Mouse (Mus musculus) limb, embryonic 13.5 days (tissue): ENCODE results near the gene Mrpl2. TPM values are rescaled to one million over a fixed set of nuclear protein-coding genes. Genes with fewer than 3 reads are reported as not detected.

Source experiments
- ATAC-seq: fragments of 200-750 bp; cut with Nextera tagmentation; 2 replicates; pipeline ENCODE4 v1.8.0; 2017; ENCODE audit warnings: low read depth, moderate number of reproducible peaks, moderate TSS enrichment; ENCODE audit not compliant: low FRiP score
- H3K27ac ChIP-seq: fragments of 300-500 bp; sonication (generic); 2 replicates; pipeline ENCODE4 v1.5.1; 2015; ENCODE audit warnings: inconsistent platforms, mild to moderate bottlenecking, moderate library complexity
- H3K27me3 ChIP-seq: fragments of 300-500 bp; sonication (generic); 2 replicates; pipeline ENCODE4 v1.6.1; 2015; ENCODE audit warnings: mild to moderate bottlenecking, inconsistent platforms
- H3K36me3 ChIP-seq: fragments of 300-500 bp; sonication (generic); 2 replicates; pipeline ENCODE4 v1.6.1; 2015; ENCODE audit warnings: inconsistent platforms, mild to moderate bottlenecking, moderate library complexity
- H3K4me1 ChIP-seq: fragments of 300-500 bp; sonication (generic); 2 replicates; pipeline ENCODE4 v1.6.1; 2015; ENCODE audit warnings: inconsistent platforms
- H3K4me2 ChIP-seq: fragments of 300-500 bp; sonication (generic); replicated peaks from 2 replicates; pipeline ENCODE4 v1.6.1; 2015; ENCODE audit warnings: inconsistent platforms, mild to moderate bottlenecking, moderate library complexity
- H3K4me3 ChIP-seq: fragments of 300-500 bp; sonication (generic); 2 replicates; pipeline ENCODE4 v1.5.1; 2015; ENCODE audit warnings: moderate library complexity, mild to moderate bottlenecking, inconsistent platforms
- H3K9ac ChIP-seq: fragments of 300-500 bp; sonication (generic); 2 replicates; pipeline ENCODE4 v1.6.1; 2015; ENCODE audit warnings: mild to moderate bottlenecking, inconsistent platforms
- H3K9me3 ChIP-seq: fragments of 300-500 bp; sonication (generic); 2 replicates; pipeline ENCODE4 v1.6.1; 2016; ENCODE audit warnings: inconsistent platforms
- WGBS: fragments of 180-500 bp; shearing (Covaris S2); methylation state at CpG from one replicate; pipeline ENCODE4 v1.1.7; 2015; 5-methylcytosine and 5-hydroxymethylcytosine counted together
- polyA plus RNA-seq: library from polyadenylated mRNA; unstranded; fragments of >200 nt; fragmentation: Nextera tagmentation; extraction: Ambion mirVana; gene quantifications from 2 replicates; pipeline ENCODE4 v1.2.1, GENCODE M21; 2015

The Mrpl2 gene
- polyA plus RNA-seq, 1 experiment from 2014 or later: 106 TPM

DNA sequence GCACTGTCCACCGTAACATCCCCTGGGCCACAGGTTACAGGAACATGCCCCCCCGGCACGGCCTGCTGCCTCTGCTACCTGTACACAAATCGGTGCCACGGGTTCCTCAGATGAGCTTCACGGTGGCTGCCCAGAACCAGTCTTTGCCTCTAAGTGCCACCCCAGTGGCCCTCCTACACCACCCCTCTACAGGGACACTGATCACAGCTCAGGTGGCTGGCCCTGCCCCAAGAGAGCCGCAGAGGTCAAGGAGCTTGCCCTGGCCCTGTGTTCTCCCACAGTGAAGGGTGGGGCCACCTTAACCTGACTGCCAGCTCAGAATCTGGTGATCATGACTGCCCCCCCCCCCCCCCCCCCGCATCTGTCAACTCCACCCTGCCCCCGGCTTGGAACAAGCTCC is 32.4 kb downstream of the Mrpl2 start, which contains the start of gene Mea1:
Mea1 (plus strand) TSS at position 378 of the 400 bp plus-strand sequence.
- Histone ChIP-seq H3K27me3 (no peaks in the 10 kb centered on the region), H3K4me2 (peak within 1 kb of the TSS; percentile 90), H3K9me3 (no peaks in the 10 kb centered on the region), H3K4me1 (peaks cover 40% of the 10 kb centered on the region), H3K27ac (peak within 1 kb of the TSS; percentile 90; the same call in 1 of the 2 replicates), H3K36me3 (peaks cover 49% of the 10 kb centered on the region), H3K4me3 (peak within 1 kb of the TSS; percentile 88), H3K9ac (peak within 1 kb of the TSS; percentile 81)
- no peak for ATAC-seq
- 93% methylated on average over 7 of the region's 9 CpGs for WGBS

DNA sequence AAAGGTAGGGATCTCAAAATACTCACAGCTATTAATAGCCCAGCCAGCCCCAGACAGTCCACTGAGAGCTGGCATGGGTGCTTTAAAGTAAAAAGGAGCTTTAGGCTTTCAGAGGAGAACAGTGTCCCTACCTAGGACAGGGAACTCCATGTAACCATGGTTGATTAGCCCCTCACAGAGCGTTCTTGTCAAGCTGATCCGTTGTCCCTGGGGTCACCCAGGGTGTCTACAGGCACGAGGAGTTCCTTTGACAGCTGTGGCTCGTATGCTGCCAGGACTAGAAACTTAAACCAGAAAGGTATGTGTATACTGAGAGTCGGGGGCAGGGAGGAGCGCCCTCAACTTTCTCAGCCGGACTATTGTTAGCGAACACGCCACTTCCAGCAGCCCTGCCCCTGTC is 32.9 kb downstream of the Mrpl2 start:
- peak overlapping the region; percentile 90 for H3K4me2 ChIP-seq
- H3K9me3 ChIP-seq: no peaks in the 10 kb centered on the region
- 55% methylated on average over 9 of the region's 9 CpGs for WGBS
- H3K36me3 ChIP-seq: peaks cover 54% of the 10 kb centered on the region
- H3K4me1 ChIP-seq: peaks cover 37% of the 10 kb centered on the region
- no peaks in the 10 kb centered on the region for H3K27me3 ChIP-seq
- H3K4me3 ChIP-seq: peak overlapping the region; percentile 88
- H3K9ac ChIP-seq: peak overlapping the region; percentile 81
- H3K27ac ChIP-seq: peak overlapping the region; percentile 28; the same call in 1 of the 2 replicates
- no peak for ATAC-seq

DNA sequence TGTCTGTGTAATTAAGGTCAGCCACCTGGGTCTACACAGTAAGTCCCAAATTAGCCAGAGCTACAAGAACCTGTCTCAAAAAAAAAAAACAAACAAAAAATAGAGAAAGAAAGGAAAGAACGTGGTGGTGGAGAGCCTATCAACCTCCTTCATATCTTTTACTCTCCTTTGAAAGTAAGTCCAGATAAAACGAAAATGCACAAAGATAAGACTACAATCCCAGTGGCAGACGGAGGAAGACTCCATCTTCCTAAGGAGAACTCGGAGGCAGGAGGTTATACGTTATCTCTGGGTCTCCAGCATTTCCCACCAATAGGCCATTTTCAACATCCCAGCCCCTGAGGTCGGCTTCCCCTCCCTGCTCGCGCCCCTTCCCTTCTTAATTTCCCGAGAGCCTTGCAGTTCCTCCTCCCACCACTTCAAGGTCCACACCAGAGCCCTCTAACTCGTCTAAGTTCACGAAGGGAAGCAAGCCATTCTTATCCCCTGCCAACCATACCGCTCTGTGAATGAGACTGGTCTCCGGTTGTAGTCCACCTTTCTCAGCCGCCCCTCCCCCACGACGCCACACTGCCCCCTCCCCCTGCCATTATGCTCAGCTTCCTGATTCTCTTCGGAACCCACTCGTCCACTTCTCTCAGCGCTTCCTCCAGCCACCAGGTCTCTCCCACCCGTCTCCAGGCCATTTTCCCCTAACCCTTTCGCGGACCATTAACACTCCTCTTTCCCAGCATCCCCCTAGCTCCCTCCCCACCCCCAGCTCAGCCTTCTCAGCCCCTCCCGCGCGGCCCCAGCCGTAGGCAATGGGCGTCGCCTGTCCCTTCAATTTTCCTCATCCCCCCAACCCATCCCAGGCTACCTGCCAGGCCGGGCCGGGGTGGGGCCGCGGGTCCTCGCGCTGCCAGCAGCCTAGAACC is 34.1 kb downstream of the Mrpl2 start:
- peaks cover 29% of the 10 kb centered on the region for H3K4me1 ChIP-seq
- peaks cover 59% of the 10 kb centered on the region for H3K36me3 ChIP-seq
- WGBS: under 1% methylated on average over 34 of the region's 34 CpGs
- H3K27ac ChIP-seq: peak overlapping the region; percentile 90
- H3K27me3 ChIP-seq: no peaks in the 10 kb centered on the region
- peak; percentile 64 for ATAC-seq
- H3K4me3 ChIP-seq: peak overlapping the region; percentile 88
- H3K4me2 ChIP-seq: peak overlapping the region; percentile 90
- no peaks in the 10 kb centered on the region for H3K9me3 ChIP-seq
- peak overlapping the region; percentile 81 for H3K9ac ChIP-seq

GRCm38 (mm10) chr17:46680760-46681373 is 34.8 kb downstream of the Mrpl2 start, which contains the start of gene Klhdc3:
Gene Klhdc3, minus strand, starts transcription at chr17:46680914.
- peaks cover 27% of the 10 kb centered on the region for H3K4me1 ChIP-seq
- H3K4me3 ChIP-seq: peak within 1 kb of the TSS; percentile 88
- peak within 1 kb of the TSS; percentile 90 for H3K27ac ChIP-seq
- whole genome bisulfite sequencing: under 1% methylated on average over 49 of the region's 49 CpGs
- H3K27me3 ChIP-seq: no peaks in the 10 kb centered on the region
- H3K4me2 ChIP-seq: peak within 1 kb of the TSS; percentile 90
- H3K9ac ChIP-seq: peak within 1 kb of the TSS; percentile 81
- peaks cover 59% of the 10 kb centered on the region for H3K36me3 ChIP-seq
- peak; percentile 98 for ATAC-seq
- H3K9me3 ChIP-seq: no peaks in the 10 kb centered on the region

- Histone ChIP-seq H3K9ac (peak overlapping the region; percentile 75), H3K27ac (peak overlapping the region; percentile 49), H3K4me1 (peaks cover 27% of the 10 kb centered on the region), H3K4me3 (peak overlapping the region; percentile 88), H3K36me3 (peaks cover 59% of the 10 kb centered on the region), H3K4me2 (peak overlapping the region; percentile 90), H3K9me3 (no peaks in the 10 kb centered on the region), H3K27me3 (no peaks in the 10 kb centered on the region)
- ATAC-seq: no peak
- 22% methylated on average over 12 of the region's 12 CpGs for WGBS
Observed at GRCm38 (mm10) chr17:46681466-46682118, 35.6 kb downstream of the Mrpl2 start.

DNA sequence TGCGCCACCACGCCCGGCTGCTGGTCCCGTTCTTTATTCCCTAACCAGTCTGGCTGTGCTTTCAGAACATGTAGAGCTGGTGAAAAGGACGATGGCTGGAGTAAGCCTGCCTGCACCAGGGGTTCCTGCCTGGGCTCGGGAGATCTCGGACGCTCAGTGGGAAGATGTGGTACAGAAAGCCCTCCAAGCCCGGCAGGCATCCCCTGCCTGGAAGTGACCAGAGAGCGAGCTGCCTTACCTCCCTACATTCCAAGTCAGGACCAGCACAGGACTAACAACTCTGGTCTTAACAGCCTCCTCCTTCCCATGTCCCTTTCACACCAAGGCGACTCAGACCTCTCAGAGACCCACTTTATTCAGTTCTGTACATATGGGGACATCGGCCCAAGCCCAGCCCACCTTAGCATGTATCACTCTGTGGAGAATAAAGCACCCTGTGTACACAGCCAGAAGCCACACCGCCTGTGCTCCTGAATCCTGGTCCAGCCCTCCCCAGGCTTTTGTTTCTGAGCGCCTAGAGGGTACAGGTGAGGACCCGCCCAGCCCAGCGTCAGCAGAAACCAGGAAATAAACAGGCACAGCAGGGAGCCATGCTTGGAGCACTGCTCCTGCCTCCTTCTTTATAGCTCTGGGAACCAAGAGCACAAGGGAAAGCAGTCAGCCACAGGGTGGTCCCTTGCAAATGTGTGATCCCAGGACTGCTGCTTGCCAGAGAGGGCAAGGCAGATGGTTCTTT is 36.8 kb downstream of the Mrpl2 start:
- peaks cover 27% of the 10 kb centered on the region for H3K4me1 ChIP-seq
- H3K36me3 ChIP-seq: peaks cover 59% of the 10 kb centered on the region
- WGBS: 83% methylated on average over 16 of the region's 16 CpGs

GRCm38 (mm10) chr17:46685913-46686312 is 39.9 kb downstream of the Mrpl2 start:
- WGBS: 92% methylated on average over 6 of the region's 6 CpGs
- Histone ChIP-seq H3K4me1 (peaks cover 8% of the 10 kb centered on the region), H3K27ac (no peak overlapping the region), H3K27me3 (no peaks in the 10 kb centered on the region), H3K9ac (no peak overlapping the region), H3K36me3 (peaks cover 58% of the 10 kb centered on the region), H3K4me3 (no peak overlapping the region), H3K9me3 (no peaks in the 10 kb centered on the region), H3K4me2 (no peak overlapping the region)
- no peak for ATAC-seq

More for the DNA sequence above, 36.8 kb downstream of the Mrpl2 start:
- Histone ChIP-seq H3K4me2 (no peak overlapping the region), H3K27ac (no peak overlapping the region), H3K4me3 (no peak overlapping the region), H3K9me3 (no peaks in the 10 kb centered on the region), H3K27me3 (no peaks in the 10 kb centered on the region), H3K9ac (0 out of 2 replicates have a peak overlapping the region, but pooled peaks have one; percentile 19)
- no peak for ATAC-seq

GRCm38 (mm10) chr17:46690665-46691064 is 44.6 kb downstream of the Mrpl2 start:
- Histone ChIP-seq H3K27ac (no peak overlapping the region), H3K4me2 (no peak overlapping the region), H3K27me3 (no peaks in the 10 kb centered on the region), H3K9ac (no peak overlapping the region), H3K9me3 (no peaks in the 10 kb centered on the region), H3K4me3 (no peak overlapping the region), H3K36me3 (peaks cover 44% of the 10 kb centered on the region), H3K4me1 (no peaks in the 10 kb centered on the region)
- 92% methylated on average over 12 of the region's 12 CpGs for WGBS
- ATAC-seq: no peak

GRCm38 (mm10) chr17:46691390-46691789 is 45.4 kb downstream of the Mrpl2 start:
- Histone ChIP-seq H3K27me3 (no peaks in the 10 kb centered on the region), H3K36me3 (peaks cover 44% of the 10 kb centered on the region), H3K4me3 (no peak overlapping the region), H3K9me3 (no peaks in the 10 kb centered on the region), H3K9ac (no peak overlapping the region), H3K4me1 (no peaks in the 10 kb centered on the region), H3K4me2 (no peak overlapping the region), H3K27ac (no peak overlapping the region)
- ATAC-seq: no peak
- 86% methylated on average over 2 of the region's 2 CpGs for WGBS

GRCm38 (mm10) chr17:46694517-46695063 is 48.6 kb downstream of the Mrpl2 start:
- 86% methylated on average over 1 of the region's 1 CpGs for WGBS
- H3K4me2 ChIP-seq: no peak overlapping the region
- no peaks in the 10 kb centered on the region for H3K27me3 ChIP-seq
- ATAC-seq: no peak
- no peaks in the 10 kb centered on the region for H3K9me3 ChIP-seq
- no peaks in the 10 kb centered on the region for H3K4me1 ChIP-seq
- no peak overlapping the region for H3K4me3 ChIP-seq
- no peak overlapping the region for H3K9ac ChIP-seq
- no peak overlapping the region for H3K27ac ChIP-seq
- peaks cover 61% of the 10 kb centered on the region for H3K36me3 ChIP-seq

DNA sequence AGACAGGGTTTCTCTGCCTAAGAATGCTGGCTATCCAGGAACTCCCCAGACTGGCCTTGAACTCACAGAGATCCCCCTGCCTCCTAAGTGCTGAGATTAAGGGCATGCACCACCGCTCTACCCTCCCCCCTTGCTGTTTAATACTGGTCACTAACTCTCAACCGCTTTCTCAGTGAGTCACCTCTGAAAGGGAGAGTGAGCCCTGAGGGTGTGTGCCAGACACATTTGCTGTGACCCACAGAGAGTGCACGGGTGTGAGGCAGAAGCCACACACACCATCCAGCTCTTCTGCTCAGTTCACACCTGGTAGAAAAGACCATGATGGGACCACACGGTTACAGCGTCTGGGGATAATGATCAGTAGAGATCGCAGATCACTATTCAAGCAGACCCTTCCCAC is 52.5 kb downstream of the Mrpl2 start:
- Histone ChIP-seq H3K9ac (no peak overlapping the region), H3K4me1 (peaks cover 19% of the 10 kb centered on the region), H3K27me3 (no peaks in the 10 kb centered on the region), H3K4me2 (no peak overlapping the region), H3K36me3 (peaks cover 54% of the 10 kb centered on the region), H3K9me3 (no peaks in the 10 kb centered on the region), H3K27ac (no peak overlapping the region), H3K4me3 (no peak overlapping the region)
- 79% methylated on average over 6 of the region's 6 CpGs for WGBS
- no peak for ATAC-seq
